11 mouse cellular contexts compared by ENCODE assay signal in the genomic region with DNA sequence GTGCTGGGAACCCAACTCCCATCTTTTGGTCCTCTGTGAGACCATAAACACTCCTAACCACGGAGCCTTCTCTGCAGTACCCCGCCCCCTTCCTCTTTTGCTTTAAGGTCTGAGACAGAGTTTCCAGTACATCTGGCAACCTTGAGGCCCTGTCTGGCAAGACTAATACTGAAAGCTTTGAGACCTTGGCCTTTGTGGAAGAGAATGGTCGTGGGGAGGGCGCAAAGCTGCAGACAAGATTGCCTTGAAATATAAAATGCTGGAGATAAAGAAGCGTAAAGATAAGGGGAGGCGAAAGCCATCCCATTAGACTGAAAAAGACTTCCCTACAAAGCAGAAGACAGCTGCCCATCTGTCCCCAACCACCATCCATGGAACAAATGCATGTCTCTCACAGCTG. TPM values are rescaled to one million over a fixed set of nuclear protein-coding genes. Genes with fewer than 3 reads are reported as not detected.
DNase-seq lines count a peak whose midpoint lies in the region; ATAC-seq and TF ChIP-seq lines count a peak whose summit lies in the region.
"Had no signal": no experiment of that assay in that cellular context is flagged by ENCODE, and none has a peak within 500 bp of the region (broad histone marks: within the 10 kb centered on the region; RNA-seq: fewer than 3 reads in every experiment).

No protein-coding gene starts in this region.

- H3K27me3 ChIP-seq in heart, embryonic 16.5 days (ENCODE audit: control insufficient read depth, insufficient read depth, low read length): no peaks in the 10 kb centered on the region
- H3K27me3 ChIP-seq in MEL (ENCODE audit: control insufficient read depth in 1 of 2, insufficient read depth in 2 of 2, low read length in 2 of 2): no peaks in the 10 kb centered on the region
- no peaks in the 10 kb centered on the region for H3K27me3 ChIP-seq in hindbrain, embryonic 12.5 days
- no peaks in the 10 kb centered on the region for H3K27me3 ChIP-seq in liver, postnatal 0 days (ENCODE audit: insufficient read depth, low read length)

- H3K9ac ChIP-seq in heart, embryonic 16.5 days (ENCODE audit: low read length): peak overlapping the region; percentile 23; the same call in 1 of the 2 replicates
- peak overlapping the region; percentile 93 for H3K9ac ChIP-seq in MEL (ENCODE audit: control insufficient read depth, low read depth, low read length, poor library complexity, severe bottlenecking)
- H3K9ac ChIP-seq in hindbrain, embryonic 12.5 days: no peak overlapping the region
- H3K9ac ChIP-seq in liver, postnatal 0 days (replicated peaks): 0 out of 2 replicates have a peak overlapping the region, but pooled peaks have one; percentile 17

- WGBS in heart, embryonic 16.5 days: 72% methylated on average over 6 of the region's 6 CpGs
- 89% methylated on average over 6 of the region's 6 CpGs for WGBS in hindbrain, embryonic 12.5 days
- 43% methylated on average over 6 of the region's 6 CpGs for WGBS in liver, postnatal 0 days (ENCODE audit: insufficient replicate concordance)

- intact Hi-C loops in heart, postnatal 36 days (cut with DNase I): no loop called here

- TF ChIP-seq RAD21 in MEL (IDR thresholded peaks at IDR 0.05; ENCODE audit: low read depth, low read length): no peak

- peaks cover 11% of the 10 kb centered on the region for H3K4me1 ChIP-seq in heart, embryonic 16.5 days (ENCODE audit: control insufficient read depth, insufficient read depth, low read length)
- peaks cover 10 to 26% of the 10 kb centered on the region in 2 experiments for H3K4me1 ChIP-seq in MEL (ENCODE audit: control insufficient read depth in 1 of 2, insufficient read depth in 2 of 2, low read length in 2 of 2)
- peaks cover 21% of the 10 kb centered on the region for H3K4me1 ChIP-seq in hindbrain, embryonic 12.5 days
- H3K4me1 ChIP-seq in liver, postnatal 0 days (ENCODE audit: insufficient read depth): peaks cover 33% of the 10 kb centered on the region

- no peak for DNase-seq in heart, postnatal 36 days
- peak; percentile 74 for DNase-seq in MEL (ENCODE audit: low read depth, low spot score)
- DNase-seq in liver, postnatal 0 days: no peak
- no peak for DNase-seq in cerebellum, adult 18-20 months
- no peak for DNase-seq in gastrocnemius, adult 8-10 months (ENCODE audit: low spot score in 2 of 2)
- DNase-seq in urinary bladder, postnatal 25 days (ENCODE audit: low spot score): no peak
- DNase-seq: gastrocnemius, postnatal 10 days had no signal

- TF ChIP-seq POLR2A in MEL (IDR thresholded peaks at IDR 0.05; ENCODE audit: control insufficient read depth in 1 of 2, insufficient read depth in 1 of 2, low read depth in 1 of 2, low read length in 2 of 2, poor library complexity in 1 of 2): no peak

- no peak overlapping the region for H3K4me2 ChIP-seq in heart, embryonic 16.5 days (ENCODE audit: low read depth, low read length)
- H3K4me2 ChIP-seq in hindbrain, embryonic 12.5 days (replicated peaks): peak overlapping the region; percentile 72
- H3K4me2 ChIP-seq in liver, postnatal 0 days (ENCODE audit: low read depth, low read length): no peak overlapping the region; the same call in 1 of the 2 replicates

- no peak for TF ChIP-seq CTCF in MEL (IDR thresholded peaks at IDR 0.05 in 2 of 3, conservative IDR thresholded peaks at IDR 0.05 in 1 of 3; ENCODE audit: control insufficient read depth in 1 of 3, insufficient read depth in 1 of 3, low read depth in 2 of 3, low read length in 3 of 3, poor library complexity in 1 of 3, severe bottlenecking in 1 of 3)
- TF ChIP-seq CTCF in liver, postnatal 0 days (IDR thresholded peaks at IDR 0.05; ENCODE audit: low read depth): no peak

- no peak overlapping the region for H3K4me3 ChIP-seq in heart, embryonic 16.5 days (ENCODE audit: low read length)
- H3K4me3 ChIP-seq in MEL (ENCODE audit: control insufficient read depth in 1 of 2, insufficient read depth in 1 of 2, low read depth in 2 of 2, low read length in 2 of 2): peak overlapping the region; percentile 81 to 87
- no peak overlapping the region for H3K4me3 ChIP-seq in hindbrain, embryonic 12.5 days
- H3K4me3 ChIP-seq in liver, postnatal 0 days (ENCODE audit: low read depth, low read length): no peak overlapping the region

- H3K36me3 ChIP-seq in heart, embryonic 16.5 days (ENCODE audit: control insufficient read depth, insufficient read depth): no peaks in the 10 kb centered on the region
- H3K36me3 ChIP-seq in MEL (ENCODE audit: control insufficient read depth in 1 of 2, insufficient read depth in 2 of 2, low read length in 2 of 2): peaks cover 0 to 20% of the 10 kb centered on the region in 2 experiments; a peak in 3 of 4 replicates
- no peaks in the 10 kb centered on the region for H3K36me3 ChIP-seq in hindbrain, embryonic 12.5 days
- 0 out of 2 replicates have a peak, but pooled peaks cover 3% of the 10 kb centered on the region for H3K36me3 ChIP-seq in liver, postnatal 0 days (replicated peaks; ENCODE audit: insufficient read depth, low read length)

- no peak for ATAC-seq in heart, embryonic 16.5 days (replicated peaks; ENCODE audit: extremely low read depth, insufficient read depth, low FRiP score)
- ATAC-seq in hindbrain, embryonic 12.5 days (ENCODE audit: low FRiP score): no peak
- no peak for ATAC-seq in liver, postnatal 0 days

- peak in 1 of 2 experiments; percentile 23; a peak in 1 of 4 replicates for TF ChIP-seq EP300 in MEL (IDR thresholded peaks at IDR 0.05; ENCODE audit: low read depth in 1 of 2, low read length in 2 of 2)
- no peak for TF ChIP-seq EP300 in liver, postnatal 0 days (IDR thresholded peaks at IDR 0.05; ENCODE audit: low read depth)

- no peaks in the 10 kb centered on the region for H3K9me3 ChIP-seq in heart, embryonic 16.5 days (replicated peaks; ENCODE audit: control insufficient read depth, low read length)
- no peaks in the 10 kb centered on the region for H3K9me3 ChIP-seq in MEL (replicated peaks; ENCODE audit: insufficient read depth, low read length)
- H3K9me3 ChIP-seq in hindbrain, embryonic 12.5 days (replicated peaks): no peaks in the 10 kb centered on the region
- no peaks in the 10 kb centered on the region for H3K9me3 ChIP-seq in liver, postnatal 0 days (ENCODE audit: low read length)

- no peak overlapping the region for H3K27ac ChIP-seq in heart, embryonic 16.5 days (ENCODE audit: low read length)
- H3K27ac ChIP-seq in MEL (ENCODE audit: control insufficient read depth, low read depth, low read length): no peak overlapping the region
- no peak overlapping the region for H3K27ac ChIP-seq in hindbrain, embryonic 12.5 days
- H3K27ac ChIP-seq in liver, postnatal 0 days (ENCODE audit: low read depth): no peak overlapping the region

- peaks cover 6% of the 10 kb centered on the region; the same call in 1 of the 2 replicates for H3K79me2 ChIP-seq in MEL (ENCODE audit: control insufficient read depth, insufficient read depth, low read length, poor library complexity)

RNA-seq across cellular contexts. Expression of gene Fdxr, which starts 1.3 kb away (rescaled TPM):
- 14.2 and 14.7 TPM in 2 replicates for polyA plus RNA-seq in heart, embryonic 16.5 days (2015; fragmentation: Nextera tagmentation; extraction: Ambion mirVana)
- 1 to 10 TPM; 9.5 to 9.7 TPM for total RNA-seq in heart, postnatal 36 days (2021)
- total RNA-seq in MEL (2012; rRNA removed): 37.2 and 37.7 TPM in 2 replicates
- 10 to 100 TPM in 1 of 2 experiments, not detected in 1; 32.7 TPM for polyA plus RNA-seq in MEL (2012; ENCODE audit: insufficient read depth in 1 of 2, insufficient read length in 2 of 2, low read depth in 1 of 2, low replicate concordance in 2 of 2, missing spikeins in 1 of 2)
- polyA plus RNA-seq in hindbrain, embryonic 12.5 days (2016; fragmentation: Nextera tagmentation; extraction: Ambion mirVana): 15.4 and 18.0 TPM in 2 replicates
- polyA plus RNA-seq in liver, postnatal 0 days (2015; fragmentation: Nextera tagmentation; extraction: Ambion mirVana): 7.0 and 7.3 TPM in 2 replicates
- total RNA-seq in gastrocnemius, adult 8-10 months (2022): 1 to 10 TPM; 2.4 to 4.1 (median 2.7) TPM

RNA-seq across cellular contexts. Expression of gene Grin2c, which starts 8.5 kb away (rescaled TPM):
- 0.07 and 0.21 TPM in 2 replicates for polyA plus RNA-seq in heart, embryonic 16.5 days (2015; fragmentation: Nextera tagmentation; extraction: Ambion mirVana)
- total RNA-seq in heart, postnatal 36 days (2021): under 1 TPM; 0.11 to 0.25 TPM
- not detected in 2 replicates for total RNA-seq in MEL (2012; rRNA removed)
- polyA plus RNA-seq in MEL (2012; ENCODE audit: insufficient read depth in 1 of 2, insufficient read length in 2 of 2, low read depth in 1 of 2, low replicate concordance in 2 of 2, missing spikeins in 1 of 2): not detected
- polyA plus RNA-seq in hindbrain, embryonic 12.5 days (2016; fragmentation: Nextera tagmentation; extraction: Ambion mirVana): 0.21 and 0.57 TPM in 2 replicates
- polyA plus RNA-seq in liver, postnatal 0 days (2015; fragmentation: Nextera tagmentation; extraction: Ambion mirVana): 0.04 and 0.09 TPM in 2 replicates
- under 1 TPM; 0.05 to 0.16 (median 0.14) TPM for total RNA-seq in gastrocnemius, adult 8-10 months (2022)
- polyA plus RNA-seq: stomach, embryonic 16.5 days had no signal

RNA-seq across cellular contexts. Expression of gene Fads6, which starts 22.0 kb away (rescaled TPM):
- 0.59 and 0.74 TPM in 2 replicates for polyA plus RNA-seq in heart, embryonic 16.5 days (2015; fragmentation: Nextera tagmentation; extraction: Ambion mirVana)
- total RNA-seq in heart, postnatal 36 days (2021): 1 to 10 TPM; 1.2 TPM
- 3.0 and 3.3 TPM in 2 replicates for total RNA-seq in MEL (2012; rRNA removed)
- polyA plus RNA-seq in MEL (2012; ENCODE audit: insufficient read depth in 1 of 2, insufficient read length in 2 of 2, low read depth in 1 of 2, low replicate concordance in 2 of 2, missing spikeins in 1 of 2): 1 to 10 TPM in 1 of 2 experiments, not detected in 1; 6.6 TPM
- polyA plus RNA-seq in hindbrain, embryonic 12.5 days (2016; fragmentation: Nextera tagmentation; extraction: Ambion mirVana): 0.13 and 0.25 TPM in 2 replicates
- polyA plus RNA-seq in liver, postnatal 0 days (2015; fragmentation: Nextera tagmentation; extraction: Ambion mirVana): 4.6 and 4.9 TPM in 2 replicates
- 1 to 10 TPM; 2.7 to 5.7 (median 4.6) TPM for total RNA-seq in gastrocnemius, adult 8-10 months (2022)

RNA-seq across cellular contexts. Expression of gene Otop2, which starts 31.5 kb away (rescaled TPM):
- polyA plus RNA-seq in heart, embryonic 16.5 days (2015; fragmentation: Nextera tagmentation; extraction: Ambion mirVana): not detected in 2 replicates
- total RNA-seq in heart, postnatal 36 days (2021): not detected
- total RNA-seq in MEL (2012; rRNA removed): not detected in 2 replicates
- polyA plus RNA-seq in MEL (2012; ENCODE audit: insufficient read depth in 1 of 2, insufficient read length in 2 of 2, low read depth in 1 of 2, low replicate concordance in 2 of 2, missing spikeins in 1 of 2): not detected
- not detected in 2 replicates for polyA plus RNA-seq in hindbrain, embryonic 12.5 days (2016; fragmentation: Nextera tagmentation; extraction: Ambion mirVana)
- not detected in 2 replicates for polyA plus RNA-seq in liver, postnatal 0 days (2015; fragmentation: Nextera tagmentation; extraction: Ambion mirVana)
- total RNA-seq in gastrocnemius, adult 8-10 months (2022): not detected
- total RNA-seq: gastrocnemius, postnatal 10 days had no signal

RNA-seq across cellular contexts. Expression of gene Ush1g, which starts 46.3 kb away (rescaled TPM):
- 0.26 and 0.32 TPM in 2 replicates for polyA plus RNA-seq in heart, embryonic 16.5 days (2015; fragmentation: Nextera tagmentation; extraction: Ambion mirVana)
- under 1 TPM in 1 of 2 experiments, not detected in 1; 0.14 TPM for total RNA-seq in heart, postnatal 36 days (2021)
- total RNA-seq in MEL (2012; rRNA removed): not detected in 2 replicates
- not detected for polyA plus RNA-seq in MEL (2012; ENCODE audit: insufficient read depth in 1 of 2, insufficient read length in 2 of 2, low read depth in 1 of 2, low replicate concordance in 2 of 2, missing spikeins in 1 of 2)
- not detected in 2 replicates for polyA plus RNA-seq in hindbrain, embryonic 12.5 days (2016; fragmentation: Nextera tagmentation; extraction: Ambion mirVana)
- 0.29 and 0.46 TPM in 2 replicates for polyA plus RNA-seq in liver, postnatal 0 days (2015; fragmentation: Nextera tagmentation; extraction: Ambion mirVana)
- total RNA-seq in gastrocnemius, adult 8-10 months (2022): under 1 TPM; 0.15 to 0.34 (median 0.24) TPM
- total RNA-seq: ES-E14 had no signal

Comparison
In these comparisons a context has a peak if more than half of its experiments do, and no peak if none do; other contexts are left out.
1. H3K4me3 ChIP-seq: peak in MEL (2 of 2); none in heart, embryonic 16.5 days (single experiment), hindbrain, embryonic 12.5 days (single experiment) and liver, postnatal 0 days (single experiment).